Mouse (Mus musculus): ENCODE results near the gene Clec3b.

GRCm38 (mm10) chr9:123173760-123174159 lies 23.0 kb downstream of the Clec3b start:
- TF ChIP-seq POLR2A (IDR thresholded peaks at IDR 0.05; ENCODE audit: control insufficient read depth, extremely low read depth, insufficient read depth, low read length, poor library complexity) (no peak), CTCF (IDR thresholded peaks at IDR 0.05; ENCODE audit: borderline replicate concordance, control insufficient read depth, extremely low read depth, insufficient read depth, low read length, poor library complexity) (no peak)
